Mouse (Mus musculus) heart, postnatal 4 days (tissue): ENCODE data around the gene Casp7. TPM values are rescaled to one million over a fixed set of nuclear protein-coding genes. Genes with fewer than 3 reads are reported as not detected.

Experiments used
- DNase-seq: peaks from one replicate; pipeline ENCODE4 v3.0.0; 2021
- total RNA-seq, 2 experiments: library from RNA; stranded (reverse); gene quantifications; 2 replicates each; pipeline ENCODE4 v1.2.3; 2021

The Casp7 gene
- total RNA-seq, 2 experiments from 2014 or later, result 26.1 to 26.4 TPM

DNA sequence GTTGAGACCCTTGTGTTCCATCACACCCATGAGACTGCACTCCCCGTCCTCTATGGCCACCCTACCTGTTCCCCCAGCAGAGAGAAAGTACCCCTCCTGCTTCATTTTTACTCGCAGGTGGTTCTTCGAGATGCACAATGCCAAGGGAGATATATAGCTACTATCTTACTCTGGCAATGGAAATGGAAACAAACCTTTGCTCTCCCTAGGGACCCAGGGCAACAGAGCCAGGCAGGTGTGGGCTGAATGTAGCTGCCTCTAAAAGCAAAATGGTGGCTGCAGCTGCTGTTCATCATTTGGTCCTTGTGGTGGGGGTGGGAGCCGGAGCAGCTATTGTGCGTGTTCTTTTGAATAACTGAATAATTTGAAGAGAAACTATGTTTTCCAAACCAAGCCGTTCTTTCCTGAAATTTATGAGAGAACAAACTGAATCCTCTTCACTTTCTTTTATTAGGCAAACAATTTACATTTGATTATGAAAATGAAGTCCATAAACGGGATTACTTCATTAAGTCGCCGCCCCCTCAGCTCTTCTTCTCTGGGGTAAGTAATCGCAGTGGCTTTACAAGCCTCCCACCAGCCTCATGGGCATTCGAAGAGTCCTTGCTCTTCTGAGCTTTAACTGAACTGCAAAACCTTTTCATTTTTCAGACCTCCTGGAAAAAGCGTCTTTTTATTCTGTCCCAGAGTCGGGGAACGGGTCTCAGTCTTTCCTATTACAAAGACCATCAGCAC, 73.5 kb downstream of the Casp7 start:
- DNase-seq, result no peak

DNA sequence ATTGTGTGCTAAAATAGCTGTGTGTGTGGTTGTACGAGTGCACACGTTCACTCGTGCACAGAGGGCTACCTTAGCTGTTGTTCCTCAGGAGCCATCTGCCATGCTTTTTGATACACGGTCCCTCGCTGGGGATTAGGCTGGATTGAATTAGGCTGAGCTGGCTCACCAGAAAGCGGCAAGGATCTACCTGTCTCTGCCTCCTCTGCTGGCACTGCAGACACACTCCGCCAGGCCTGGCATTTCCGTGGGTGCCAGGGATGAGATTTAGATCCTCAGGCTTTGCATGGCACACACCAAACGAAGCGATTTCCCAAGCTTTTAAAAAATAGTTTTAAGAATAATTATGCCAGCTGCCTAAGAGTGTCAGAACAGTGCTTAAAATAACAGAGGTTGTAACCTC, 75.0 kb downstream of the Casp7 start:
- DNase-seq, result no peak

DNA sequence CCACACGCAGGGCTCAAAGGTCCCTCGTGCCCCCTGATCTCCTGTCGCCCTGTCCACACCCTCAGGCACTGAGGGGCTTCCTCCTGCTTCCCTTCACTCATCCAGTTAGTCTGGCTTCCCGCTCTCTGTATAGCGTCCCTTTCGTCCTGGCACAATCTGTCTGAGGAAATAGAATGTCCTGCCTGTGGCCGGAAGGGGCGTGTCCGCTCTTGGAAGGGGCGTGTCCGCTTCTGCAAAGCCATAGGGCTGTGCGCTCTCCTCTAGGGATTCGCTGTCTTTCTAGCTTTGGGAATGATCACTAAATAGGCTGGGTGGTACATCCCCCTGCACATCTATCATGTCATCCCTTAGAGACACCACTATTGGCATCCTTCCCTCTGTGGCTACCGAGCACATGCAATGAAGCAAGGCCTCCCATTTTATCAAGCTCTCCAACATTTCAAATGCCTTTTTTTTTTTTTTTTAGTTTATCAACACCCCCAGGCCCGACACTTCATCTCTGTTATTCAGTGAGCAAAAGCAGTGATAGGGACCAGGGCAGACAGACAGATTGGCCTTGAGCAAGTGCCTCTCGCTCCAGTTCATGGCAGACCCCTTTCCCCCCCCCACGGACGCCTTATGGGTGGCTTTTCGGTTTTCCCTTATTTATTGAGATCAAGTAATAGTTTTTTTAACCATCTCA, 78.1 kb downstream of the Casp7 start:
- peak; percentile 48 for DNase-seq

DNA sequence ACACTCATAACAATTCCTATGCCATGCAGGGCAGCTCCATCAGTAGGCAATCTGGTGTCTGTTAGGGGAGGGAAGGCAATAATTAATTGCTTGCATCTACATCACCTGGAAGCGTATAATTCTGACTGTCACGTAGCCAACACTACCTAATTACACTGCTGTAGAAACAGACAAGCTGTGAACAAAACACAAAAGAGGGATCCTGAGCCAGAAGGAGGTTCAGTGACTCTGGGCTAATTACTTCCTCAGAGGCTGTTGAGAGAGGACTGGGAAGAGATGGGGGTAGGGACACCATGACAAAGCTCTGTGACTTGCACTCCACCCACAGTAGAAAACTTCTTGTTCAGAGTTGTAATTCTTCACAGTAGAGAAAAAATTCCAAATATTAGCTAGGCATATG, 79.6 kb downstream of the Casp7 start:
- no peak for DNase-seq

DNA sequence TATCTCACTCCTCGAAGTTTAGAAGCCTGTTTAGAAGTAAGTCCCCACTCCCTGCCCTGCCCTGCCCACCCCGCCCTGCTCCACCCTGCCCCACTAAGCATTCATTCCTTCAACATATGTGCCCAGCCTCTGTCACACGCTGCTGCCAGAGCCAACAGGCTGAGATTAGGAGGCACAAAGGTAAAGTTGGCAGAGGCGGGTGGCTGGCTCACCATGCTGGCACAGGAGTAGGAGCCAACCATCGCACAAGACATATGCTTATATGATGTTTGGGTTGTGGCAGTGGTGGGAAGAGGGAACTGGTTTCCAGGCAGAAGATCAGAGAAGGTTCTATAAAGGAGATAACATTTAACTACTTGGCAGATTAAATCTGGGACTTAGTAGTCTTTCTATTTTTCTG, 80.3 kb downstream of the Casp7 start:
- no peak for DNase-seq

DNA sequence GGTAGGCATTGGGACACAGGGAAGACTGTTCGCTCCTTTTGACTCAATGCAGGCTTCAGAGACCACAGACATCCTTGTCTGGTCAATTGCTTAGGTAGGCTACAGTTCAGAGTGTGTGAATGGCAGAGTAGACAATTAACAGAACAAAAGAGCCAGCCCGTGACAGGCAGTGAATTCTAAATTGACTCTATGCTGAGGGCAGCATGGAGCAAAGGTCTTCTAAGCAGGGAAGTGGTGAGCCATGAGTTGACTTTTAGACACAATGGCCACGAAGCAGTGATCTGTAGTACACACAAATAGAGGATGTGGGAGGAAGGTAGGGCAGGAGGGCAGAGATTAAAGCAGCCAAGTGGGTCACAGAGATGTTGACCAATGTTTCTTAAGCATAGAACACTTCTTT, 80.9 kb downstream of the Casp7 start:
- DNase-seq, result no peak

DNA sequence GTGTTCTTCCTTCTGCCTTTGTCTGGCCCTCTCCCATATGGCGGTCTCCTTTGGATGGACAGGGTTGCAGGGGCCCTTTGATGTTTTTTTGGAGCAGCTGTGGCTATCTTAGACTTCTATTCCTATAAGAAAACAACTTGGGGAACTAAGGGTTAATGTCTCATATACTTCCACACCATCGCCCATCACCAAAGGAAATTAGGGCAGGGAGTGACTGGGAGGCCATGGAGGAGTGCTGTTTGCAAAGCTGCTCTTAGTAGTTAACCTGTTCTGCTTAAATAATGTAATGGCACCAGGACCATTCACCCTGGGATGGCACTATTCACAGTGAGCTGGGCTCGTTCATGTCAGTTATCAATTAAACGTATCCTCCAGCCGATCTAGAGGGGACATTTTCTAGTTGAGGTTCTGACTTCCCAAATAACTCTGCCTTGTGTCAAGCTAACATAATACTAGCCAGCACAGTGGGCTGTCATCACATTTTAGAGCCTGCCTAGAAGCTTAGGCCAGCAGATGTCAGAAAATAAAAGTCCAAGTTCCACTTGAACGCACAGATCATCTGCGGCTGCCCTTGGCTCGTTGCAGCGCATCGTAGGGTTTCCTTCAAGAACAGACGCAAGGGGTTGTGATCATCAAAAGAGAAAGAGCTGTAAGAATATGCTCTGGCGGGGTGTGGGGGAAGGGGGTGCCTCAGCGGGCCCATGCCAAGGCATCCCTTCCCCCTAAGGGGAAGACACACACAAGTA, 87.9 kb downstream of the Casp7 start:
- no peak for DNase-seq

DNA sequence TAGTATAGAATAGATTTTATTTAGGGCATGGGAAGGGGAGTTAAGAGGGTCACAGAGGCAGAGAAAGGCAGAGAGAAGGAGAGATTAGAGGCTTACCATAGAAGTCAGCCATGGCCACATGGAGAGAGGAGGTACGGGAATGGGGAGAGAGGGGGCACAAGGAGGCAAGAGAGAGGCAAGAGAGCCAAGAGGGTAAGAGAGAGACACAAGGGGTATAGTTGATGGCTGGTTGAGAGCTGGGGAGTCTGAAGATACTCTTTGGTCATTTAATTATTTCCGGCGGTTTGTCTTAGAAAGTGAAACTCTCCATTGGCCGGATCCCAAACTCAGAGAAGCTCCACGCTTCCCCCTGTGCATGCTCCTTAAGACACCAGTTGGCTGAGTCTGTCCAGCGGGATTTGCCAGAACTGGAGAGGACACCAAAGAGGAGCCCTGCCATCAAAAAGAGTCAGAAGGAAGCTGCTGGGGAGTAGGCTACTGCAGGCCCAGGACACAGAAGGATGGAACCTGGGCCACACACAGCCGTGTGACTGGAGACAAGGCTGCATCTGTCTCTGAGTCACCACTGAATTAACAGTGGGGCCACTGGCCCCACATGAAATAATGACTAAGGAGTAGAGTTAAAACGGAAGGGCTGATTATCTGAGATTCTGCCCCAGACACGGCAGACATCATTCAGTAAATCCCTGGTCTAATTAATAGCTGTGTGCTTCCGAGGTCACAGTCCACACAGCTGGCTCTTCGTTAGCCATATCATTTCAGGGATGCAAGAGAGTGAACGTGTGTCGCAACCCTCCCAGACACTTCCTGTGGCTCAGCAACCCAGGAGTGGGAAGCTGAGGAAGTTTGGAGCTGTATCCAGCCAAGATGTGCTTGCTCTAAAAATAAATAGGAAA, 88.7 kb downstream of the Casp7 start:
- peak; percentile 38 for DNase-seq

DNA sequence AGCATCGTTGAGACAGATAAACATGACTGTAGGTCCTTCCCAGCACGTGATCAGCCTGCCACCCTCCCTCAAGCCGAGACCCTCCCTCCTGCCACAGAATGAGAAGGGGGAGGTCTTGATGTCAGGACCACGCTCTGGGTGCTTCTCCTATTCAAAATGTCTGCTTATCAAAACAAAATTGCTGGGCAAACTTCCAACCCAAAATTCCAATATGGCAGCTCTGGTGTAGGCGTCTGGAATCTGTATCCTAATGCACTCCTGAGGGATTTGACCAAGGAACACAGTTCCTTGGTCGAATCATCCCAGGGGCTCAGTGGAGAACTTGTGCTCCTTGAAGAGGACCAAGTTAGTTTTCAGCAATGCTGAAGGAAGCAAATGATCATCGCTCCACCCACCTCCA, 90.0 kb downstream of the Casp7 start:
- DNase-seq, result no peak

DNA sequence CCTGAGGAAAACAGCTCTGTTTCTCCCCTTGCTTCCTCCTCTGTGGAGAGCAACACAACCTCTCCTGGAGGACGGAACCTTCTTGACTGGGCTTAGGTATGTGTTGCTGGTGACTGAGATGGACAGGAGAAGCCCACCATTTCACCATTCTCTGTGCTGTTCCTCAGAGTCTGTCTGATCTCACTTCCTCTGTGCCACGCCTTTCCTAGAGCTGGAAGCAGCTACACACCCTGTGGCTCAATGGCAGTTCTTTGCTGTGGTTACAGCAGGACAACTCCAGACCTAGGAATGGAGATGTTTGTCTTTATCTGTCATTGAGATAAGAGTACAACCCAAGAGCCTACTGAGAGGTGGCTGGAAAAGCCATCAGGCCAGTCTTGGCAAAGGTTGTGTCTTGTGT, 90.4 kb downstream of the Casp7 start:
- no peak for DNase-seq

DNA sequence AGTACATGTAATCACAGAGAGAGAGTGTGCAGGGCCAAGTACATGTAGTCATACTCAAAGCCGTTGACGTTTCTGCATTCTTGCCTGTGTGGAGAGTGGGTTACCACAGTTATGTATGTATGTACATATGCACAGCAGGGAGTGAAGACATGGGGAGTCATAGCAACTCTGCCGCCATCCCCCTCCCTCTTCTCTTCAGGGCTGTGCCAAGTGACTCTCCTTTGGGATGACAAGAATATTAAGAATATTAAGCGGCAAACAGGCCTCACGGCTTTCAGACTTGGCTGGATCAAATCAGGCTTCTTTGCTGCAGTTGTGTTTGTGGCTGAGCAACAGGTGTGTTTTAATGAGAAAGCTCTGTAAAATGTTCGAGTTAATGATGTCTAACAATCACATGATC, 92.7 kb downstream of the Casp7 start:
- no peak for DNase-seq

Other genes starting within 250 kb of the Casp7 start
- gene Habp2, start 110.0 kb upstream of the Casp7 start, total RNA-seq, result not detected
- gene Nrap, start 7.1 kb upstream of the Casp7 start, total RNA-seq, result 100 to 1,000 TPM; 261 to 291 TPM
- gene Plekhs1, start 64.5 kb downstream of the Casp7 start, total RNA-seq, result under 1 TPM; 0.62 to 0.65 TPM
- 10 to 100 TPM; 10.9 to 11.3 TPM for gene Dclre1a, start 151.1 kb downstream of the Casp7 start, total RNA-seq
- 10 to 100 TPM; 29.1 to 31.4 TPM for gene Nhlrc2, start 151.1 kb downstream of the Casp7 start, total RNA-seq